Mouse (Mus musculus) layer of hippocampus, adult 9-11 months (tissue): Measurements from ENCODE around the gene Fam19a4.
"Not testable (repeated sequence)": the region's sequence is repeated elsewhere in the genome, so short reads cannot be mapped to it uniquely, and the experiment has no call there.

Experiments used
- DNase-seq: peaks from one replicate; pipeline ENCODE4 v3.0.0; 2022

The Fam19a4 gene

GRCm38 (mm10) chr6:96935776-96936175 is 124.4 kb downstream of the Fam19a4 start:
- DNase-seq: no peak

GRCm38 (mm10) chr6:96909061-96909480 is 151.1 kb downstream of the Fam19a4 start:
- no peak for DNase-seq

- not testable (repeated sequence) for DNase-seq
Measured at GRCm38 (mm10) chr6:96877105-96877504, 183.1 kb downstream of the Fam19a4 start.

- not testable (repeated sequence) for DNase-seq
Measured at GRCm38 (mm10) chr6:96876651-96877050, 183.6 kb downstream of the Fam19a4 start.

GRCm38 (mm10) chr6:96853065-96853464 is 207.1 kb downstream of the Fam19a4 start:
- DNase-seq: no peak

- no peak for DNase-seq
Measured at GRCm38 (mm10) chr6:96843944-96844343, 216.3 kb downstream of the Fam19a4 start.

GRCm38 (mm10) chr6:96840634-96841033 is 219.6 kb downstream of the Fam19a4 start:
- no peak for DNase-seq

- no peak for DNase-seq
Measured at GRCm38 (mm10) chr6:96826626-96827025, 233.6 kb downstream of the Fam19a4 start.

GRCm38 (mm10) chr6:96802981-96803380 is 257.2 kb downstream of the Fam19a4 start:
- no peak for DNase-seq

- no peak for DNase-seq
Measured at GRCm38 (mm10) chr6:96798746-96799145, 261.5 kb downstream of the Fam19a4 start.

GRCm38 (mm10) chr6:96797451-96797850 is 262.8 kb downstream of the Fam19a4 start:
- no peak for DNase-seq
